Mouse (Mus musculus) right cerebral cortex, postnatal 36 days (tissue): Measurements from ENCODE around the gene Bmp6.
A peak's percentile ranks its signal among the peaks of the same experiment; 100 is the strongest.

Experiments used
- DNase-seq, 2 experiments: peaks; one replicate each; pipeline ENCODE4 v3.0.0; 2022; ENCODE audit warnings: low spot score in 2 of 2, mixed read lengths in 1 of 2

Gene Bmp6

GRCm38 (mm10) chr13:38353420-38354255 lies 8.7 kb downstream of the Bmp6 start:
- no peak for DNase-seq

- DNase-seq, result no peak
These were observed 9.4 kb downstream of the Bmp6 start for GRCm38 (mm10) chr13:38354284-38354683.

- DNase-seq, result no peak
These were observed 14.1 kb downstream of the Bmp6 start for GRCm38 (mm10) chr13:38359045-38359444.

GRCm38 (mm10) chr13:38362751-38363150 lies 17.8 kb downstream of the Bmp6 start:
- no peak for DNase-seq

GRCm38 (mm10) chr13:38363869-38364268 lies 19.0 kb downstream of the Bmp6 start:
- no peak for DNase-seq

GRCm38 (mm10) chr13:38369624-38370023 lies 24.7 kb downstream of the Bmp6 start:
- no peak for DNase-seq

GRCm38 (mm10) chr13:38376071-38376470 lies 31.2 kb downstream of the Bmp6 start:
- no peak for DNase-seq

- no peak for DNase-seq
These were observed 32.4 kb downstream of the Bmp6 start for GRCm38 (mm10) chr13:38377355-38377754.

GRCm38 (mm10) chr13:38379806-38380205 lies 34.9 kb downstream of the Bmp6 start:
- peak; percentile 4 to 30 for DNase-seq

GRCm38 (mm10) chr13:38386035-38386559 lies 41.2 kb downstream of the Bmp6 start:
- DNase-seq, result no peak

- DNase-seq, result no peak
These were observed 42.6 kb downstream of the Bmp6 start for GRCm38 (mm10) chr13:38387453-38388040.

- no peak for DNase-seq
These were observed 48.5 kb downstream of the Bmp6 start for GRCm38 (mm10) chr13:38393444-38393843.

GRCm38 (mm10) chr13:38395026-38395425 lies 50.1 kb downstream of the Bmp6 start:
- no peak for DNase-seq

GRCm38 (mm10) chr13:38397007-38397545 lies 52.2 kb downstream of the Bmp6 start:
- DNase-seq, result no peak

GRCm38 (mm10) chr13:38398658-38399057 lies 53.8 kb downstream of the Bmp6 start:
- no peak for DNase-seq

- no peak for DNase-seq
These were observed 55.8 kb downstream of the Bmp6 start for GRCm38 (mm10) chr13:38400662-38401061.

- no peak for DNase-seq
These were observed 62.9 kb downstream of the Bmp6 start for GRCm38 (mm10) chr13:38407611-38408315.

- DNase-seq, result no peak
These were observed 63.7 kb downstream of the Bmp6 start for GRCm38 (mm10) chr13:38408636-38409035.

- peak; percentile 44 to 60 for DNase-seq
These were observed 65.5 kb downstream of the Bmp6 start for GRCm38 (mm10) chr13:38410322-38410865.

- DNase-seq, result no peak
These were observed 74.9 kb downstream of the Bmp6 start for GRCm38 (mm10) chr13:38419781-38420180.

GRCm38 (mm10) chr13:38422491-38422890 lies 77.6 kb downstream of the Bmp6 start:
- no peak for DNase-seq

GRCm38 (mm10) chr13:38425294-38425693 lies 80.4 kb downstream of the Bmp6 start:
- DNase-seq, result no peak
